Mouse (Mus musculus): ENCODE data around the gene Setx.
"Not testable (repeated sequence)": the region's sequence is repeated elsewhere in the genome, so short reads cannot be mapped to it uniquely, and the experiment has no call there.

The Setx gene

GRCm38 (mm10) chr2:29123907-29124569 lies at the start of gene Setx:
Gene Setx, plus strand, starts transcription at chr2:29124181.
- DNase-seq (ENCODE audit: low read depth, low spot score): no peak

GRCm38 (mm10) chr2:29074676-29075075 lies 49.3 kb upstream of the Setx start:
- no peak for DNase-seq (ENCODE audit: low read depth, low spot score)

GRCm38 (mm10) chr2:29075331-29076070 lies 48.5 kb upstream of the Setx start:
- DNase-seq (ENCODE audit: low read depth, low spot score): no peak

GRCm38 (mm10) chr2:29076226-29076625 lies 47.8 kb upstream of the Setx start:
- no peak for DNase-seq (ENCODE audit: low read depth, low spot score)

GRCm38 (mm10) chr2:29081965-29082364 lies 42.0 kb upstream of the Setx start:
- no peak for DNase-seq (ENCODE audit: low read depth, low spot score)

- no peak for DNase-seq (ENCODE audit: low read depth, low spot score)
These were observed 38.0 kb upstream of the Setx start for GRCm38 (mm10) chr2:29086026-29086425.

- DNase-seq (ENCODE audit: low read depth, low spot score): not testable (repeated sequence)
These were observed 34.7 kb upstream of the Setx start for GRCm38 (mm10) chr2:29089276-29089675.

- DNase-seq (ENCODE audit: low read depth, low spot score): no peak
These were observed 28.3 kb upstream of the Setx start for GRCm38 (mm10) chr2:29095674-29096073.

- no peak for DNase-seq (ENCODE audit: low read depth, low spot score)
These were observed 27.2 kb upstream of the Setx start for GRCm38 (mm10) chr2:29096751-29097150.

- no peak for DNase-seq (ENCODE audit: low read depth, low spot score)
These were observed 26.5 kb upstream of the Setx start for GRCm38 (mm10) chr2:29097465-29097864.

- DNase-seq (ENCODE audit: low read depth, low spot score): not testable (repeated sequence)
These were observed 26.0 kb upstream of the Setx start for GRCm38 (mm10) chr2:29097955-29098354.

GRCm38 (mm10) chr2:29098786-29099185 lies 25.2 kb upstream of the Setx start:
- DNase-seq (ENCODE audit: low read depth, low spot score): no peak

- no peak for DNase-seq (ENCODE audit: low read depth, low spot score)
These were observed 24.3 kb upstream of the Setx start for GRCm38 (mm10) chr2:29099646-29100045.

GRCm38 (mm10) chr2:29100822-29101534 lies 23.0 kb upstream of the Setx start:
- DNase-seq (ENCODE audit: low read depth, low spot score): no peak

- not testable (repeated sequence) for DNase-seq (ENCODE audit: low read depth, low spot score)
These were observed 21.3 kb upstream of the Setx start for GRCm38 (mm10) chr2:29102416-29103377.

GRCm38 (mm10) chr2:29120969-29121368 lies 3.0 kb upstream of the Setx start:
- no peak for DNase-seq (ENCODE audit: low read depth, low spot score)

GRCm38 (mm10) chr2:29122446-29122845 lies 1.5 kb upstream of the Setx start:
- DNase-seq (ENCODE audit: low read depth, low spot score): no peak

- no peak for DNase-seq (ENCODE audit: low read depth, low spot score)
These were observed 572 bp downstream of the Setx start for GRCm38 (mm10) chr2:29124571-29124935.

- DNase-seq (ENCODE audit: low read depth, low spot score): peak; percentile 97
These were observed 1.1 kb downstream of the Setx start for GRCm38 (mm10) chr2:29124936-29125701.

GRCm38 (mm10) chr2:29130118-29130899 lies 6.3 kb downstream of the Setx start:
- DNase-seq (ENCODE audit: low read depth, low spot score): no peak
